Mouse (Mus musculus) monocyte, adult 59 days (primary cell): ENCODE data around the gene Gm17124. TPM values are rescaled to one million over a fixed set of nuclear protein-coding genes. Genes with fewer than 3 reads are reported as not detected.

Source experiments
- total RNA-seq, 2 experiments: library from RNA; stranded (reverse); gene quantifications; one replicate each; pipeline ENCODE4 v1.2.4; 2023

Gene Gm17124
- not detected for total RNA-seq

GRCm38 (mm10) chr14:42599782-42600181 lies at the start of gene Gm17124:
Gene Gm17124 (minus strand): TSS chr14:42599882.

DNA sequence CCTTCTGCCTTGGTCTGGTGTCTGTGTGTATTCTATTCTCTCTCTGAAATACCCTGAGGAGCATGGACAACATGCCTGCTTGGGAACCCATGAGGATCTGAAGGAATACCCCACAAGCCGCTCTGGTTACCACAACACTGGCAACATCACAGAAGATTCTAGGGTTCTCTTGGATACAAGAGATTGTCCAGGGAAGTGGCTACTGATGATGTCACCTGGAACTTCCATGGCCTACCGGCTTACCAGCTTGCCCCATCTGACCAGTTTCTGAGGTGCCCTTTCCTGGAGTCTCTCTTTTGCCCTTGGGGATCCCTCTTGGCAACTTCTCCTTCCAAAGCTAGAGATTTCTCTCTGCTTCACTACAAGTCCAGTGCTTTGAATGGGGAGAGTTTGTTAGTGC lies 42.1 kb upstream of the Gm17124 start, which contains the start of gene Gm3633:
Gm3633 (minus strand) TSS at position 101 of the 400 bp plus-strand sequence.

Other genes starting within 250 kb of the Gm17124 start
- gene Gm8005, start 160.2 kb downstream of the Gm17124 start, total RNA-seq: not detected
- gene Gm8011, start 136.0 kb downstream of the Gm17124 start, total RNA-seq: not detected
- not detected for gene Gm8020, start 97.5 kb downstream of the Gm17124 start, total RNA-seq
- gene Gm8024, start 75.6 kb downstream of the Gm17124 start, total RNA-seq: not detected
- gene Gm3633, start 42.0 kb upstream of the Gm17124 start, total RNA-seq: not detected
- gene Gm10378, start 56.1 kb upstream of the Gm17124 start, total RNA-seq: not detected
- gene Gm3015, start 168.9 kb upstream of the Gm17124 start, total RNA-seq: not detected
- gene Gm10377, start 198.1 kb upstream of the Gm17124 start, total RNA-seq: not detected